Mouse (Mus musculus) adrenal gland, postnatal 10 days (tissue): ENCODE measurements at regions not wholly inside any gene's neighbourhood (a gene's known extent, or its start where the extent isn't known, plus 50 kb on each side); places are given as distances from the start of the nearest gene placed in this dataset.

ENCODE experiments used
- DNase-seq: peaks from one replicate; pipeline ENCODE4 v3.0.0; 2021; ENCODE audit warnings: mixed read lengths

DNA sequence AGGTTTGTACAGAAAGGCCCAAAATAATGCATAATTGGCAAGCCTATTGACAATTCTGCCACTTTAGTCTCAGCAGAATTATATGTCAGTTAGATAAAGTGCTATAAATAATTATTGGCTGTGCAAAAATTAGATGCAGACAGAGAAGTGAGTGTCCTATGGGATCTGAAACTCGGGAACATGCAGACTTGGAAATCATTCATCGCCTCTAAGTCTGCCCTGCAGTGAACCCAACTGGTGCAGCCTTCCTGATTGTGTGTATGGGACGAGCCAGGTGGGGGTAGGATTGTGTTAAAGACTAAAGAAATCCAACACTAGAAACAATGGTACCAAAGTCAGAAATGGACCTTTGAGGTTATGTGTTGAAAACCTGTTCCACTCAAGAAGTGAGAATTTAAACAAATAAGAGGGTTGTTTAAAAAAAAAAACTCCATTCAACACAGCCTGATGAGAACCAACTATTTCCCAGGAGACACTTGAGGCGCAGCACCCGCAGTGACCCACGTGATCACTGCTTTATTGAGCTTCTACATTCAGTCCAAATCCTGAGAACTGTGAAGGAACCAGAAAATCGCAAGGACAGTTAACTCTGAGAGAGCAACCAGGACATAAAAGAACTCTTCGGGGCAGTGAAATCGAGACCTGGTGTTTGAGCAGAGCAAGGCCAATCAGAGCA lies 57.4 kb upstream of the Acsl1 start:
- DNase-seq: no peak

DNA sequence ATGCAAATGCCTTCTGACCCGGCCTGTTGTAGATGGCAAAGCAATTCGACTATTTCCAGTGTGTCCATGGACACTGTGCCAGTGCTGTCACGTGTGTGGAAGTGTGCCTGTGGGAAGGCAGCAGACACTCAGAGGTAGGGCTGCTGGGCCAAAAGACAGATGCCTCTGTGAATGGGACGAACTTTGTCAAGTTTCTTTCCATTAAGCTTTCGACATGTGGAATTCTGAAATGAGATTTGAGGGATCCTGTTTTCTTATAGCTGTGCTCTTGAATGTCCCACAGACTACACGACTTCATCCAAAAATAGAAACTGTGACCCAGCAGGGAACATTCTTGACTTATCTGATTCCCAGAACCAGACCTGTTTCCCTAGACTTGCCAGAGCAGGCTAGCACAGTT lies 56.0 kb upstream of the Acsl1 start:
- peak; percentile 58 for DNase-seq

DNA sequence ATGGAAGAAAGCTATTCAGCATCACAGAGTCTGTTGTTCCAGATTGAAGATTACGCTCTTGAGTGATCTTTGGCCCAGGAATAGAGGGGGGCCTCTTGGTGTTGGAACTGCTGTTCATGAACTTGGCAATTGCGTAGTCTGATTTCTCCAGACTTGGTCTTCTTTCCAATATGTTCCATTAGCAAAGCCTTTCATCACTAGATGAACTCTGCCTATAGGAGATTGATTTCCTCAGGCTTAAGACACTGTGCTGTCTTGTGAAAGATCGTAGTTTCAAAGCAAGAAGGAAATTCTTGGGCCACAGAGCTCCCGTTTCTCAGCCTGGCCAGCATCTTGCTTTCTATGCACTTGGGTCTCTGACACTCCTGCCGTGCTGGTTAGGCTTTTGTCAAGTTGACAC lies 51.4 kb upstream of the Acsl1 start:
- no peak for DNase-seq

DNA sequence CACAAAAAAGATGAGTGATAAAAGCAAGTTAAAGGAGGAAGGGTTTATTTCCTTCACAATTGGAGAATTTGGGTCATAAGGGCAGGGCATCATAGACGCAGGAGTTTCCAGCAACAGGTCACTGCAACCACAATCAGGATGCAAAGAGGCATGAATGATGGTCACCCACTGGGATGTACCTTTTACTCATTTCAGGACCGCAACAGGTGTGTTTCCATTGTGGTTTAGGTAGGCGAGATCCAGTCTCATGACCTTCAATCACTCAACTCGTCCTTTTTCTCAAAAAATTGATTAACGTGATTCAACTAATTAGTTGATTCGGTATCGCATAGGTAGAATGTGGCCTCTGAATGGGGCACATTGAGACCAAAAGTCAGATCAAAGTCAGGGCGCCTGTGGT lies 50.4 kb upstream of the Acsl1 start:
- no peak for DNase-seq
